Mouse (Mus musculus) brain, adult 2 months (tissue): Measurements from ENCODE around the gene Ryr3.
A peak's percentile ranks its signal among the peaks of the same experiment; 100 is the strongest.

Source experiments
- DNase-seq: peaks from one replicate; pipeline ENCODE4 v3.0.0; 2011; ENCODE audit warnings: low read depth, low spot score

Ryr3 gene

DNA sequence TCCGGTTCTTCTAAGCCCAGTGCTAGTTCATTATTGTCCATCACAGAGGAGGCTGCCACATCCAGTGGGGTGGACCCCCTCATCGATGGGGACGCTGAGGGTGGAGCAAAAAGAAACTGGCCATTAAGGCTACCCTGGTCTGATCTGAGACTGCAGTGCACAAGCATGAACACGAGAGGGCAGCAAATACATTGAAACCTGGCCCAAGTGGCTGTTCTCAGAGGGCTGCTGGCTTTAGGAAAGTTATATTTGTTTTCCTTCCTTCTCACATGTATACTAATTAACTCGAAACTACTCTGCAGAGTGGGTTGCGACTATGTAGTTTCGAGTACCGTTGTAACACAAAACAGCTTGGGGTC, 416.9 kb downstream of the Ryr3 start:
- DNase-seq: peak; percentile 78

DNA sequence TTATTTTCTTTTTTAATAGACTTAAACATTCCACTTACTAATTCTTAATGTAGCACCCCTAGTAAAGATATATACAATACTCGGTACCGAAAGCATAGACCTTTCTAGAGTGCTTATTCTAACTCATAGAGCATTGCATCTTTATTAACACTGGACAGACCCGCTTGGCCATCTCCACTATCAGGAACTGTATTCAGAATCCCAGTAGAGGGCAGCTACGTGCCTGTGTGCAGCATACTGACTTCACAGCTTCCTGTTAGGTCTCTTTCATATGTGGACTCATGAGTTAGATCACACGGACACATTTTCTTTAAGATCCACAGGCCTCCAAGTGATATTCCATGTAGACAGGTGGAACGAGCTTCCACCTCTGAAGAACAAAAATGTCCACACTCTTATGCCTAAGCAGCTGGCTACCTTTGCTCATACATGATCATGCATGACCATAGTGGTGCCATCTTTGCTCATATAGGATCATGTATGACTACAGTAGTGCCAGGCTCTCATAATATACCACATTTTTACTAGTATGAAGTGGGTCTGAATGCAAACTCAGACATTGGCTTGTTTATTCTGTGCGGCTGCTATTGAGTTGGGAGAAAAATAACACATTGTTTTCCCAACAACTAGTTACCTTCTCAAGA, 417.4 kb downstream of the Ryr3 start:
- no peak for DNase-seq

DNA sequence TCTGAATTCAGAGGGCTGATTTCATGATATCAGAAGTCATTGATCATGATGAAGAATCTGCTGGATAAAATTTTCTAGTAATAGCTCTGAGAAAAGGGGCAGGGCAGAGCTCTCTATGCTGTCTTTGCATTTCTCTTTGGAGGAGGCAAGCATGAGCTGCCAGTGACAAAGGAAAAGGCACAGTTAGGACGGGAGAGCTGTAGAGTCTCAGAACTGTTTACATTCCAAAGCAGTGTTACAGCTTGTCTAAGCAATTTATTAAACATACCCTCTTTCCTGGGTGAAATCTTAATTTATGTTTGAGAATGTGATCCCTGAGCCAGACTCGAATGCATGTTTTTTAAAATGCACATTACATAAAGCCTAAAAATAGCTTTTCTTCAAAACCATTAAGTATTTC, 435.3 kb downstream of the Ryr3 start:
- DNase-seq: no peak

DNA sequence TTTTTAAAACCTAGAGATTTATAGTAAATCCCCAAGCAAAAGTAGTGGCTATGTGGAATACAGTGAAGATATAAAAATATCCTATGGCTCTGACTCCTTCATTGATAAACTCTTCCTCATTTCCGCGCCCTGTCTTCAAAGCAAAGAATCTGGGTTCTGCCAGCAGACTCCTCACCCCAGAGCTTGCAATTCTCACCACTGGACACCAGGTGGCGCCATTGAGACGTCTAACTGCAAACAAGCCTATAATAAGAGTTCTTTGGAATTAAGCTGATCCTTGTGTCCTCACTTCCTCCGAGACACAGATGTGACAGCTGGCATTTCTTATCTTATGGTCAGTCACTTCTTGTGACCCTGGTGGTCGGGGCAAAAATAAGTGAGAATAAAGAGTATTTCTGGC, 442.1 kb downstream of the Ryr3 start:
- peak; percentile 83 for DNase-seq

- peak; percentile 48 for DNase-seq
These were observed 449.2 kb downstream of the Ryr3 start for GRCm38 (mm10) chr2:112767665-112768064.

- peak; percentile 23 for DNase-seq
These were observed 451.9 kb downstream of the Ryr3 start for GRCm38 (mm10) chr2:112765046-112765445.

DNA sequence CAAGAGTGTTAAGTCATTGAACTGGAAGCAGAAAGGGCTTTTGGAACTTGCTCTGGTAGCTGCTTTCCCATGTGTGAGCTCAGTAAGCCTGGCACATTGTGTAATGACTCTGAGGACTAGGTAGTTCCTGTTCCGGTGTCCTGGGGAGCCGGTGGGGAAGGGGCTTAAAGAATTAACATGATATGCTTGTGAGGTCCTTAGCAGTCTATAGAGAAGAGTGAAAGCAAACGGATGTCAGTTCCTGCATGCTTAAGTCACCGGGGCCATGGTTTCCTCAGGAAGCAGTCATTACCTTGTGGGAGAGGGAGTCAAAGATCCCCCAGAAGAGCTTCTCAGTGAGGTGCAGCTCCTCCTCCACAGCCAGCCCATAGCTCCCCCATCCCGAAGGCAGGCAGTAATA, 452.6 kb downstream of the Ryr3 start:
- no peak for DNase-seq

GRCm38 (mm10) chr2:112762006-112762405, 454.9 kb downstream of the Ryr3 start:
- DNase-seq: no peak

DNA sequence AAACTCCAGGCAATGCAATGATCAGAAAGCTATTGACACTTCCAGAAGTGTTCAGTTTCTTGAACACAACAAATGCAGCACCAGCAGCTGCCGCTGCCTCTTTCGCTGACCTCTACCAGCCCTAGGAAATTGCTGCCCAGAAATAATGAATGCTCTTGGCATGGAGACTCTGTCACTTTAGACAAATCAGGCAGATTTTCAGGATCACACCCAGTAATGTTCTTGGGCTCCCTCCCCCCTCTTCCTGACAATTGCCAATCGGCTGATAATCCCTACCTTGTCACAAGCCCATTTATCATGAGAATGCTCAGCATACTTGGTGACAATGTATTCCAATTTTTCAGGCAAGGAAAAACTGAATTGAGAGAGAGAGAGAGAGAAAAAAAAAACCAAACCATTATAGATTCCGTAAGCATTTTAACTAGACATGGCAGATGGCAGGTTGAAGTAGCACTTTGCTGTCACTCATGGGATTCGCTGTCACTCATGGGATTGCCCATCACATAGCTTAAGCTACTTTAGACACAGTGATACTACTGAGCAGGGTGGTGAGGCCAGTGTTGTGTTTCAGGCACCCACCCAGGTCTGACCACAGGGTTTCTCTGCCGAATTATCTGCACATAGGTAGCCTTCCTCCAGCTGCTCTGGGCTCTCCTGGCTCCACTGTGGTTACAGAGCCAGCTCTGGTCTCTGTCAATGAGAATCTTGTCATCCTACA, 455.5 kb downstream of the Ryr3 start:
- DNase-seq: no peak

DNA sequence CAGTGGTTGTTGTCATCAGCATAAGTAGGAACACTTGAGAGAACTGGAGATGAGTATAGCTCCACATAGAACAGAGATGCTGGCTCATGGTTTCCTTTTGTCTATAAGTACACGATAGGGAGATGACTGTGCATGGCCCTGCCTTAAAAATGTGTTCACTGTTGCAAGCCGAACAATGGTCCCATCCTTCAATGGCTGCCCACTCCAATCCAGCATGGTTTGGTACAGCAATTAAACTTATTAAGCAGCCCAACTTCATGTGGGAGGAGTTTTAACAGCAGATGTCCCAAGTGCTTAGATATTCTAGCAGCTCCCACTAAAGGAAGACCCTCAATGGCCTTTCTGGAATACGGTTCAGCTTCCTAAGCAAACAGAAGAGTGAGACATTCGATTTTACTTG, 456.2 kb downstream of the Ryr3 start:
- no peak for DNase-seq

GRCm38 (mm10) chr2:112759678-112760077, 457.2 kb downstream of the Ryr3 start:
- peak; percentile 33 for DNase-seq

- no peak for DNase-seq
These were observed 458.2 kb downstream of the Ryr3 start for GRCm38 (mm10) chr2:112758732-112759131.

GRCm38 (mm10) chr2:112753316-112753715, 463.6 kb downstream of the Ryr3 start:
- DNase-seq: no peak

GRCm38 (mm10) chr2:112751416-112751815, 465.5 kb downstream of the Ryr3 start:
- peak; percentile 53 for DNase-seq

DNA sequence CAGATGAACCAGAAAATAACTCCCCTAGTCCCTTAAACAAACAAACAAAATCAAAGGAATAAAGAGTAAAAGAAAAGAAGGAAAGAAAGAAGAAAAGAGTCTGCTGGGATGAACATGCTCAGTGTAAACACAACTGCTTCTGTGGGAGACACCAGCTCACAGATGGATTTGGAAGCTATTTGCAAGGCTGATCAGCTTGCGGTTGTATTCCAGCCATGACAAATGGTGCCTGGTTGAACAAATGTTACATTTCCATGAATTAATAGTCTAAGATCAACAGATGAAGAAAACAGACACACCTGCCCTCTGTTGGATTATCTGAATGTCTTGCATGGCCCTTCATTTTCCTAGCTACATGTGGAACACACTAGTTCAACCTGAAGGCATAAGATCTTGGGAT, 468.4 kb downstream of the Ryr3 start:
- peak; percentile 37 for DNase-seq

GRCm38 (mm10) chr2:112732942-112733341, 484.0 kb downstream of the Ryr3 start:
- no peak for DNase-seq

GRCm38 (mm10) chr2:112727842-112728241, 489.1 kb downstream of the Ryr3 start:
- DNase-seq: no peak

GRCm38 (mm10) chr2:112721217-112721616, 495.7 kb downstream of the Ryr3 start:
- DNase-seq: no peak

- DNase-seq: peak; percentile 12
These were observed 496.2 kb downstream of the Ryr3 start for GRCm38 (mm10) chr2:112720715-112721114.

GRCm38 (mm10) chr2:112714648-112715047, 502.2 kb downstream of the Ryr3 start:
- DNase-seq: no peak

- no peak for DNase-seq
These were observed 535.1 kb downstream of the Ryr3 start for GRCm38 (mm10) chr2:112681817-112682216.

DNA sequence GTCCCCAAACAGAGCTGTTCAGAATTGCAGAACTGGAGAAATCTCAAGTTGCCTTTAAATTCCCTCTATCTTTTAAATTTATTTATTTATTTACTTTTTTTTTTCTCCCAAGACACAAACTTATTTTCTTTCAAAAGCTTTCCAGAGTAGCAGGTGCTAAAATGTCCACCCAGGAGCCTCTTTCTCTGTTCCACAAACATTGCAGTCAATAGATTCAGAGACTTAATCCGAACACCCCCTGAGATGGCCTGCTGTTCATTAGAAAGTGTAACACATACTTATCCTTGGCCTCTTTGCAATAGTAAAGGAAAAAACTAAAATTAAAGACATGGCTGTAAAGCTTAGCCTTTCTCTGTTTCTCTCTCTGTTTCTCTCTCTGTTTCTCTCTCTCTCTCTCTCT, 539.6 kb downstream of the Ryr3 start:
- DNase-seq: no peak

GRCm38 (mm10) chr2:112676721-112677120, 540.2 kb downstream of the Ryr3 start:
- DNase-seq: peak; percentile 5
